Mouse (Mus musculus): ENCODE data around the gene Nyap2.
"Not testable (repeated sequence)": the region's sequence is repeated elsewhere in the genome, so short reads cannot be mapped to it uniquely, and the experiment has no call there.

Nyap2 gene

DNA sequence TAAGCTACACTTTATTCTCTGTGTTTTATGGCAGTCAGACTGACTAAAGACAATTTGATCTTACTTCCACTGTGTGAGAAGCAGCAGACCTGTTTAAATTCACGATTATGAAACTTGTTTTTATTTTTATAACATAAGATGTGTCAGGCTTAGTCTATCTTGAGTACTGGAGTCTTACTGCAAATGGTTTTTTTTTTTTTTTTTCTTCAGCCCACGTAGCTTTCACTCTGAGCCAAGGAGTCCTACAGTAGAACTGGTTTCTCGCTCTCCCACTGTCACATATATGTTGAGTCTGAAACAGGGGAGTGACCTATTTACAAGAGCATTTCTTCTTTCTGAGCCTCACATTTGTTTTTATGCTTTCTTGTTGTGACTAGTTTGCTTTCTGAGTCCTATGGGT lies 103.9 kb downstream of the Nyap2 start:
- DNase-seq (ENCODE audit: low spot score), result no peak

DNA sequence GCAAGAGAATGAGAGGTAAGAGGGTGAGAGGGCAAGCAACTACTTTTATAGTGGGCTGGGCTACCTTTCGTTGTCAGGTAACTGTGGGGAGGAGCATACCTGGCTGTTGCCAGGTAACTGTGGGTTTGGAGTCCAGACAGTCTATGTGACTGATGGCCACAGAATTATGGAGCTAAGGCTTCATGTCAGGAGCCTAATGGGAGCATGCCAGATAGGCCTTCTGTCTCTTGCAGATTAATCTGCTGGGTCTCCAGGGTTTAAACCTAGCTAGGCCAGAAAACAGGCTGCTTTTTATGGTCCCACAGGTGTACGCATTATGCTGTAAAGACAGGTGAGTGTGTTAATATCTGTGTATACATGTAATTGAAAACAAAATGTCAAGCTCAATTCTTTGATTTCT lies 132.8 kb downstream of the Nyap2 start:
- DNase-seq (ENCODE audit: low spot score), result no peak

DNA sequence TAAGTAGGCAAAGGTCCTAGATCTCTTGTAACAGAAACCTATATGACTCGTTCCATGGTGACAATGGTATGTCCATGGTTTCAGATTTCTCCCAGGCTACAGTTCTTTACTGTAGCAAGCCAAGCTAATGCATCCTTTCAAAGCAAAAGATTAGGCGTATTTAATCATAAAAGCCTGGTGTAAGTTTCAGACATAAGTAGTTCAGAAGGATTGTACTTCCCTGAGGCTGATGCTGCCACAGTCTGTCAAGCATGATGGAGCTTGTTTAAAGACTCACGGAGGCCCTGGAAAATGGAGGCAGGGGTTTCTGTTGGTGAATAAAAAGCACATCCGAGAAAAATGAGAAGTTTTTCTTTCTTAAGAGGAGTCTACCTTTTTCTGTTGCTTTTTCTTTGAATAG lies 134.7 kb downstream of the Nyap2 start:
- DNase-seq (ENCODE audit: low spot score), result no peak

DNA sequence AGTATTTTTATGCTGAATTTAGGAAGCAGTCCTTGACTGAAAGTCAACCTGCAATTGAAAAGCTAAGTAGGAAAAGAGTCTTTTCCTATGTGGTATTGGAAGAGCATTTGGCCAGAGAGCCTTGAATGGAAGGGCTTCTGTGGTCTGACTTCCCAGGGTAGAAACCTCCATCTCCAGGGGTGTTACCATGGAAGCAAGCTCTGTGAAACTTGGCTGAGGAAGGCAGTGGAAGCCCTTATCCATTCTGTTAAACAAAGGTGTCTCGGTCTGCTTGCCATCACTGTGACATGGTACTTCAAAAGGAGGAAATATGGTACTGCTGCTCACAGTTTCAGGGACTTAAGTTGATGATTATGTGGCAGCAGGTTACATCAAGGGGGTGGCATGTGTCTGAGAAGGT lies 143.0 kb downstream of the Nyap2 start:
- DNase-seq (ENCODE audit: low spot score), result no peak

DNA sequence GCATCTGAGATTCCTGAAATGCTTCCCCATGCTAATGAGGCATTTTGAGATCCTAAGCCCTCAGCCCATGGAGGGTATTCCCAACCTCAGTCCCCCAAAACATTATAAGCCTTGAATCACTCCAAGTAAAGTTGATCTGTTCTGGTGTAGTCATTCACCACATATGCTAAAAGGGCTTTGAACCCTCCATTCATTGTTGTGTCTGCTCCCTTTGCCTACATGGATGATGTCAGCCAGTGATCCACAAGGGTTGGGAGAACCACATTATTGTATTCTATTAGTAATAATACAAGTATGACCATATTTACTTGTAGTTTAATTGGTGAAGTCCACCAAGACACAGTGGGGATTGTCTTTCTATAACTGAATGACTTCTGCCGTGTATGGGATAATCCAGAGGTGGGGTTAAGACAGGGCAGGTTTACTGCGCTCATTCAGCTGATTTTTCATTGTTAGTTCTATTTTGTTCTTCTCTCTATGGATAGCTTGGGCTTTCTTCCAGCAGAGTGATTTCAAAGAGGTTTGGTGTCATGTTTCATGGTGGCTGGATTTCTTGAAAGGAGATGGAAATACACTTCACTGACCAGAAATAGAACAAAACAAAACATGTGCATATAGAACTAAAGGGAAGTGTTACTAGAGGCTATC lies 155.1 kb downstream of the Nyap2 start:
- DNase-seq (ENCODE audit: low spot score), result no peak

DNA sequence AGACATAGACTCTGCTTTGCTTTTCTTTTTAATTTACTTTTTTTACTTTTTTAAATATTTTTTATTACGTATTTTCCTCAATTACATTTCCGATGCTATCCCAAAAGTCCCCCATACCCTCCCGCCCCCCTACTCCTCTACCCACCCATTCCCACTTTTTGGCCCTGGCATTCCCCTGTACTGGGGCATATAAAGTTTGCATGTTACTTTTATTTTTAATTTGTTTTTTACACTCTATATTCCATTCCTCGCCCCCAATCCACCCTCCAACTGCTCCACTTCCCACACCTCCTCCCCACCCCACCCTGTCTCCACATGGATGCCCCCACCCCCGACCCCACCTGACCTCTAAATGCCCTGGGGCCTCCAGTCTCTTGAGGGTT lies 155.6 kb downstream of the Nyap2 start:
- not testable (repeated sequence) for DNase-seq (ENCODE audit: low spot score)

DNA sequence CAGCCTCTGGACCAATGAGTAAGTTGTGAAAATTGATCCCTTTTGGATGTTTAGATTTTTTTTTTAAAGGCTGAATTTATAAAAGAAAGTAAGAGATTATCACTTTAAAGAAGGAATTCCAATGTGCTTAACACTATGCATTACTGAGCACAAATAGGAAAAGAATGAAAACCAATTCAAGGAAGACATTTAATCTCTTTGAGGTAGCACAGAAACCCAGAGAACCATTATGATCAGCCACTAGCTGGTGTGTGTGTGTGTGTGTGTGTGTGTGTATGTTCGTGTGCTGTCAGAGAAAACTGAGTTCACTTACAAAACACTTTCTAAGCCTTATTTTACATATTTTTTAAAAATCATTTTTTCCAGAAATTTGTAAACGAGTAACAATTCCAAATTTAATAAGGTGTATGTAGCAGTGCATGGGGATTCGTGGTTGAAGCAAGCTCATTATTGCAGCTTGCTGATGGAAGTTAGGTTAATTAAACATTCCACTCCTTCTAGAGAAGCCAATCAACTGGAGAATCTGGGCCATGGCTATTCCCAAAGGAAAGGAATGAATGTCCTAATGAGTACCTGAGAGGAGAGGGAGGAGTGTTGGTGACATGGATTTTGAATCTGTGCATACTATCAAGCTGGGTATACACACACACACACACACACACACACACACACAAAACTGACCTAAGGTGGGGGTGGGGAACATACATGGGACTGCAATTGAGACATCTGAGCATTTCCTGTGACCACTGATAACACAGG lies 171.9 kb downstream of the Nyap2 start:
- DNase-seq (ENCODE audit: low spot score), result no peak

DNA sequence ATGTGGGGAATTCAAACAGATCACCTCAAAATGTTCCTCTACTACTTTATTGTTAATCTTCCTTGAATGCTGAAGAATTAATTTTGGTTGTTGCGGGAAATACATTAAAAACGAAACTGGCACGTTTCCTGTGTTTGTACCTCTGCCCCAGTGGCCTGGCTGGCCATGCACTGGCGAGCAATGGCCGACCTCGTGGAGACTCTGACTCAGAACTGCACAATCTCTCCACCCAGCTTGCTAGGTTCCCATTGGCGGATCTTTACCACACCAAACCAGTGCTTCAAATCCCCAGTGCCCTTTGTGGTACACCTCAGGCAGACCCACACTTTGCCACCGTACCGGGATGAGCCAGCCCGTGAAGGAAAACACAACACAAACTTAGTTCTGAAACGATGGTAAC lies 173.3 kb downstream of the Nyap2 start:
- DNase-seq (ENCODE audit: low spot score), result no peak

DNA sequence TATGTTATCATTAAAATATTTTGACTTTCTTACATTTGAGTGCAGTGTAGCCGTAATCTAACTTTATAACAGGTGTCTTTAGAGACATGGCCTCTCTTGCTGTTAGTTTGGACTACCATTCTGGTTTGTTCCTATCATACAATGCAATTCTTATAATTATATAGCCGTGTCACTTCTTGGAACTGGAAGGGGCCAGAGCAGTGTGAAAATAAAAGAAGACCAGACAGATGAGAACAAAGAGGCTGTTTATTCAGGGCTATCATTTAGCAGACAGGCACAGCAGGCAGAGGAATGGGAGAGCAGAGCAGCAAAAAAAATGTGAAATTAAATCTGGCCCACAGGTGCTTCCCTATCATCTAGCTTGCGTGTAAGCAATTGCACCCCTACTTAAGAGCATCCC lies 189.7 kb downstream of the Nyap2 start:
- DNase-seq (ENCODE audit: low spot score), result no peak

DNA sequence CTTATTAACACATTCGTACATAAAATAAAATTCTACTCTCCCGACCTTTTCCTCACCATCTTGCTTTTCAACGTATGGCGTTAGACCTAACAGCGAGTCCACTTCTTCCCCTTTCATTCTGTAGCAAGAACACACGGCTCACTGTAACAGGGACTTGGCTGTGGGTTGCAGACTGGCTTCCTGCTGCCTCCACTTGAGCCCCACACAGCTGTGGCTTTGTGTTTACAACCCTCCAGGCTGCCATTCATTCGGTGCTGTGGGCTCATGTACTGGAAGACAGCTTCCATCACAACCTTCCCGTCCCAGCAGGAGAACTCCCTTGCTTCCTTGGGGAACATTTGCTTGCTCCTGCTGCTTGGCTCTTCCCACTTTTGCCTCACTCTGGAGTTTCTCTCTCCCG lies 204.2 kb downstream of the Nyap2 start:
- no peak for DNase-seq (ENCODE audit: low spot score)

DNA sequence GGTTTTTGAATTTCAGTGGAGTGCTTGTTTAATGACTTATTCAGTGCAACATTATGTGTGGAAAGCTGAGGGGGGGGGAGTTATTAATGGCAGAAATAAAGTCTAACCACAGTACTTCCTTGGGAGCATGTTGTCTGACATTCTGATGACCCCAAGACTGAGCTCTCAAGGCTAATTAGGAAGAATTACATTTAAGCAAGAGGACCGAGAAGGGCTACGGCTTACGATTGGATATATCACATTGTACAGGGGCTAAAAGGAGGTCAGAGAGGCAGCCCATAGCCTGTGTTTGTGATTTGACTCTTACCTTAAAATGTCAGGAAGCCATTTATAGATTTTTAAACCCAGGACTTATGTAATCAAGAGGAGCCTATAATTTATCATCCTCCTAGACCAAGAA lies 208.9 kb downstream of the Nyap2 start:
- DNase-seq (ENCODE audit: low spot score), result no peak

DNA sequence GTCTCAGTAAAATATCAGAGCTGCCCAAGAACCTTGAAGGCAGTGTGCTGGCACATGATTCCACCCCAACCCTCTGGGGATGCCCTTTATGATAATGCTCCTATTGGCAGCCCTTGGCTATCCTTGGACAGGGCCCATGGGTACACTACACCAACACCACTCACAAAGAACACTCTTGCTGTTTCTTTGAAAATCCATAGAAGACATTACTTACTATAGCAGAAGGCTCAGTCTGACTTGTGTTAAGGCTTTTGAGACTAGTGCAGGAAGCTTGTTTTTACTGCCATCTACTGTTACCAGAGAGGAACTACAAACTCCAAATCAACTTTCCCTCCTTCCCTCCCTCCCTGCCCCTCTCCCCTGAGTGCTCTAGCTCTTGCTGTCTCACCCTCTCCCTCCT lies 210.3 kb downstream of the Nyap2 start:
- DNase-seq (ENCODE audit: low spot score), result peak; percentile 16

DNA sequence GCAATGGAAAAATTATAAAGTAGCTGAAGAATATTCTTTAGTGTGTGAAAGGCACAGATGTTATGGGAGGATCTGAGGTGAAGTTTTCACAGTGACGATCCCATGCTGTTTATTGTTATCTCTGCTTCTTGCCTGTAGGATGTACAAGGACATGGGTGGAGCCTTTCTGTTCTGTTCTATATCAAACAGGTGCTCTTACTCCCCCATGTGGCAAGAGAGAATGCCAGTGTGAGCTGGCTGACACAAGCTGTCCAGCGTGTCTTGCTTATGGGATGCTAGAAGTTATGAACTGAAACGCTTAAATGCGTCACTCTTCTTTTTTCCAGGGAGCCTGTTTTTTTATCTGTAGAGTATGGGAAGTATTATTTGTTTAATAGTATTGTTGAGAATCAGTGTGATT lies 224.0 kb downstream of the Nyap2 start:
- no peak for DNase-seq (ENCODE audit: low spot score)

DNA sequence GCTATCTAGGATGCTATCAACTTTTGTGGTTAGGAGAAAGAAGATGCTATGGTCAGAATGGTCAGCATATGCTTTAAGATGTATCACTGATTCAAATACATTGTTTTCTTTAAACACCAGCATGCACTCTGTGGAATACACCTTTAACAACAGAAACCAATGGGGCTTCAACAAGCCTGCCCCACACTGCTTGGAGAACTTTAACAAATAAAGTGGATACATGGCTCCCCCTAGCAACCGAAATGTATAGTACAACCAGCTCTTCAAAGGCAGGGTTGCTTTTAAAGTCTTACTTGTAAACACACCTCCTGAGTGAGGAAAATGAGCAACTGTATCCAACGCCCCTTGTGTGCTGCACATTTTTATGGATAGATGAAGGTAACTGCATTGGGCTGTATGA lies 224.9 kb downstream of the Nyap2 start:
- DNase-seq (ENCODE audit: low spot score), result peak; percentile 41

DNA sequence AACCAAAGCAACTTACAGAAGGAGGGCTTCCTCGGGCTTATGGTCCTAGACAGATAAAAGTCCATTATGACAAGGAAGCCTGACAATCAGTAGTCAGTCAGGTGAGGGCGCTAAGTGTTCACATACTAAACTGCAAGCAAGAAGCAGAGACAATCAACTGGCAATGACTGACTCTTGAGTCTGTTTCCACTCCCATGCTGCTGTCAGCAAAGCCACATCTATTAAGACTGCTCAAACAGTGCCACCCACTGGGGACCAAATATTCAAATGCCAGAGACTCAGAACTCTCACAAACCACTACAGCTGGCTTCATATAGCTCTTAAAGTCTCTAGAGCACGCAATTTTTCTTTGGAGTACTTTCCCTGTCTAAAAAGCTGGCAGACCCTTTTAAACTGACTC lies 226.6 kb downstream of the Nyap2 start:
- no peak for DNase-seq (ENCODE audit: low spot score)

DNA sequence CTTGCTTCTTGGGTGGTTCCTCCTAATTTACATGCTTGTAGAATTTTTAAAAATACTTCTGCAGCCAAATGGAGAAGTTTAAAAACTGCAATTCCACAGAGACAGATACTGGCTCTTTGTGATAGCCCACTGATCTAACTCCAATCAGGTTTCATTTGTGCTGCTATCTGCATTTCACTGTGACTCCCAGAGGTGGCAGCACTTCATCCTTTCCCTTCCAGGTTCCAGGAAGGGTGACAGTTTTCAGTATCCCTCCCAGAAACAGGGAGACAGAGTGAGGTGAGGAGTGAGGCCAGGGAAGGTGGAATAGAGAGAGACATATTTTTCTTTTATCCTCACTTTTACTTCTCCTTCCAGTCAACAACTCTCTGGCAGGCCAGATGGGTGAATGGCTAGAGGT lies 230.7 kb downstream of the Nyap2 start:
- no peak for DNase-seq (ENCODE audit: low spot score)

DNA sequence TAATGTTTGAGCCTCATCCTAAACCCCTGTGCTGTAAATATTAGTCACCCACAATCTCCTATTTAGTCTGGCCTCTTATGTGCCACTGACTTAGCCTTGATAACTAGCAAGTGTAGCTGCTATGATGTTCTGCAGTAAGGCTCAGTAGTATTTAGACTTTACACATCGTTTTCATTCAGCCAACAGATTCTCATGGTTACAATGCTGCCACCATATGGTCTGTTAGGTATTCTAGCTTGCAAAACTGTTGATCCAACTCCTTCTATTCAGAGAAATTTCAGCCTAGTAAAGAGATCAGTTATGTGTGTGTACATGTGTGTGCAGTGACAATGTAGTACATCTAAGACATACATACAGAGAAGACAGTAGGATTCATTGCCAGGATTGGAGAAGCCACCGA lies 231.2 kb downstream of the Nyap2 start:
- DNase-seq (ENCODE audit: low spot score), result no peak

DNA sequence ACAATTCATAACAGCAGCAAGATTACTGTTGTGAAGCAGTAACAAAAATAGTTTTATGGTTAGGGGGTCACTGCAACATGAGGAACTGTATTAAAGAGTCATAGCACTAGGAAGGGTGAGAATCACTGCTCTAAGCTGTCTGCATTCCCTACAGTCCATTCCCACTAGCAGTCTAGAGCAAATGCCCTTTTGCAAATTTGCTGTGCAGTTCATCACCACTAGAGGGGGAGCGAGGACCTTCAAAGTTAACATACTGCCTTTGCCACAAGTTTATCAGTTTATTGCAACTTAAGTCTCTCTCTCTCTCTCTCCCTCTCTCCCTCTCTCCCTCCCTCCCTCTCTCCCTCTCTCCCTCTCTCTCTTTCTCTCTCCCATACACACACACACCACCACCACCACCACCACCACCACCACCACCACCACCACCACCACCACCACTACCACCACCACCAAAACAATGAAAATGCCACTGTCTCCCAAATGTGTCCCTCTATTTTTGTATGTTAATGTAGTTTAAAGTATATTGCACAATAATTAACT lies 233.4 kb downstream of the Nyap2 start:
- DNase-seq (ENCODE audit: low spot score), result peak; percentile 45

DNA sequence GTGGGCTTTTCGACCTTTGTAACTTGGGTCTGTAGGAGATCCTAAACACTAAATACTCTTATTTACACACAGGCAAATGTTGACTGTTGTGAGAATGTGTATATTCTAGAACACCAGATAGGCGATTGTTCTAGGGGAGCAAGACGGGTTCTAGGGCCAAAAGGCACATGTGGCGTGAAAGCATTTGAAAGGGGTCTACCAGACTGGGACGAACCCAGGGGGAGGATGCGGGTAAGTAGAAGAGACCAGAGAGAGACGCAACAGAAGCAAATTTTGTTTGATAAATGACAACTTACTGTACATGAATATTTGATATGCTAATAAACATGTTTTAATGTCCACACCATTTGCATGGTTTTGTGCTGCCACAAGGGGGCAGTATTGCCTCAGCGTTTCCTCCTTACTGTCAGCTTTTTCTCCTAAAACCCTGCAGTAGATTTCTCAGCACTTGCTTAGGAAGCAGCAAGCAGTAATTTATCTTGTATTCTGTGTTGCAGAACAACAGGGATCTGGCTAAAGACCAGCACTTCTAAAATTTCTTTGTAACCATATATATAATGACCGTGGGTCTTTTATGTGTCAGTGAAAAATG lies 239.7 kb downstream of the Nyap2 start:
- DNase-seq (ENCODE audit: low spot score), result peak; percentile 58

DNA sequence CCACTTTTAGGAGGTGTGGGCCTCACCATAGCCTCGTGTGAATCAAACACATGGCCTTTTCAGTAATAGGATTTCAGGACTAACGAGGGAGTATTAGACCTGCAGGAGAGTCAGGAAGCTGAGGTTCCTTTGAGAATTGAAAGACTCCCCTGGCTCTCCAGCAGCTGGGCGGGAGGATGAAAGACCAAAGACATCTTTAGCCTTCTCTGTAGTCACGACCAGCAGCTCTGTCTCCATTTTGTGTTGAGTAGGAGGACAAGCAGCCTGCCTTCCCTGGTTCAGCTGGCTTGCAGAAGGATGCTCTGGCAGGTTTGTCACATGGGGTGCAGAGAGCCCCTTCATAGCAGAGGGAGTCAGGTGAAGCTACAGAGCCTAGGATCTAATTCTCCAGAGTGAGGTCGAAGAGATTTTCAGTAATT lies 240.3 kb downstream of the Nyap2 start:
- DNase-seq (ENCODE audit: low spot score), result peak; percentile 11

DNA sequence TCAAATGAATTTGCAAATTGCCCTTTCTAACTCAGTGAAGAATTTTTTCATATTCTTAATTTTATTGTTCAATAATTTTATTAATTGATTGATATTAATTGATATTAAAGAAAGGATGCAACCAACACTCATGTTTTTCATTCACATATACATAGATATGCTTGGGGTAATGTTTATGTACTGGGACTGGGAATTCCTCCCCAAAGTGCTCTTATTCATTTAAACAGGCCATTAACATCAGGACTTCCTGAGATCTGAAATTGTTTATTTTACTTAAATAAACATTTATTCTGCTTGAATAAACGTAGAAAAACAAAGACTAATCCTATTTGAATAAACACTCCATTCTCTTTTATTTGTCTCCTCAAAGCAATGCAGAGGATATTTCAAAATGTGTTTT lies 311.0 kb downstream of the Nyap2 start:
- no peak for DNase-seq (ENCODE audit: low spot score)
